ENCODE assay signal across 8 mouse cellular contexts in the genomic region with DNA sequence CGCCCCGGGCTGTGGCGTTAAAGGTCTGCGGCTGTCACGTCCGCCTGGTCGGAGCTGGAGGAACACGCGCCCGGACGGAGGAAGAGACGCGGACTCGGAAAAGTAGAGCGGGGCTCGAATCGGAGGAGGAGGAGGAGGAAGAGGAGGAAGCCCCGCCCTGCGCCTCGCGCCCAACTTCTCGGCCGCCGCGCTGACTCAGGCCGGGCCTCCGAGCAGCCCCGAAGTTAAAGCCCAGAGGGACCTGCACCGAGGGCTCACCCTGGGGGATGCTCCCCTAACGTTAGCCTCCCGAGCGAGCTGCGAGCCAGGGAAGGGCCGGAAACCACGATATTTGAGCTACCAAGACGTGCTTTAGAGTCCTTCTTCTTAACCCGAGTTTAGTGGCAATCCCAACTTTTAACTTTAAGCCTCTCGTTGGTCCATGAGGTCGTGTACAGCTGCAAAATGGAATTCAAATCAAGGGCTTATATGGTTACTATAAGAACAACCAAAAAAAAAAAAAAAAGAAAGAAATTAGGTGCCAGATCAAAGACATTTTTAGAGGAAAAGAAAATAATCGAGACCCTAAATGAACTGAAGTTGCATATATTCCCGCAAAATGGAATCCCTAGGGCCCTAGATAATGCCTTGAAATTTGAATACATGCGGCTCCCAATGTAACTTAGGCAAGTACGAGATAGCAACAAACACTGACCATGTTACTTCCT. TPM values are rescaled to one million over a fixed set of nuclear protein-coding genes. Genes with fewer than 3 reads are reported as not detected.
DNase-seq lines count a peak whose midpoint lies in the region; ATAC-seq and TF ChIP-seq lines count a peak whose summit lies in the region.

TSS of gene Ecpas (minus strand) at position 121 of the 707 bp plus-strand sequence.

- peak; percentile 84 for DNase-seq in neural tube, embryonic 11.5 days (ENCODE audit: low spot score)
- DNase-seq in neural tube, embryonic 10.5 days (ENCODE audit: extremely low spot score, low spot score), result no peak
- peak; percentile 90 to 92 for DNase-seq in heart, adult 2 months
- peak; percentile 89 for DNase-seq in kidney, adult 2 months
- peak; percentile 84 to 88 for DNase-seq in spleen, postnatal 10 days (ENCODE audit: low spot score in 2 of 2)

- no peaks in the 10 kb centered on the region for H3K27me3 ChIP-seq in neural tube, embryonic 11.5 days (ENCODE audit: control insufficient read depth, insufficient read depth, low read length)
- H3K27me3 ChIP-seq in embryonic facial prominence, embryonic 13.5 days, result no peaks in the 10 kb centered on the region
- H3K27me3 ChIP-seq in heart, adult 2 months (ENCODE audit: control insufficient read depth, insufficient read depth, low read length), result no peaks in the 10 kb centered on the region
- H3K27me3 ChIP-seq in kidney, adult 2 months (replicated peaks; ENCODE audit: control insufficient read depth, insufficient read depth, low read length), result no peaks in the 10 kb centered on the region
- H3K27me3 ChIP-seq in limb, embryonic 12.5 days, result no peaks in the 10 kb centered on the region
- H3K27me3 ChIP-seq in midbrain, embryonic 13.5 days, result no peaks in the 10 kb centered on the region; the same call in 1 of the 2 replicates

- no peak for TF ChIP-seq EP300 in heart, adult 2 months (IDR thresholded peaks at IDR 0.05; ENCODE audit: insufficient read depth, low read depth, low read length)

- no peaks in the 10 kb centered on the region for H3K36me3 ChIP-seq in neural tube, embryonic 11.5 days (ENCODE audit: control insufficient read depth, insufficient read depth, low read length)
- no peaks in the 10 kb centered on the region for H3K36me3 ChIP-seq in embryonic facial prominence, embryonic 13.5 days
- H3K36me3 ChIP-seq in heart, adult 2 months (ENCODE audit: control insufficient read depth, insufficient read depth, low read length), result no peaks in the 10 kb centered on the region; the same call in 1 of the 2 replicates
- no peaks in the 10 kb centered on the region for H3K36me3 ChIP-seq in kidney, adult 2 months (ENCODE audit: control insufficient read depth, insufficient read depth, low read length)
- H3K36me3 ChIP-seq in limb, embryonic 12.5 days, result no peaks in the 10 kb centered on the region
- H3K36me3 ChIP-seq in midbrain, embryonic 13.5 days, result no peaks in the 10 kb centered on the region

- peak within 1 kb of the TSS; percentile 94 for H3K4me3 ChIP-seq in neural tube, embryonic 11.5 days (ENCODE audit: low read depth, low read length)
- H3K4me3 ChIP-seq in embryonic facial prominence, embryonic 13.5 days, result peak within 1 kb of the TSS; percentile 89
- H3K4me3 ChIP-seq in heart, adult 2 months, result peak within 1 kb of the TSS; percentile 83
- peak within 1 kb of the TSS; percentile 68 for H3K4me3 ChIP-seq in kidney, adult 2 months (ENCODE audit: insufficient read depth, low read depth, low read length)
- peak within 1 kb of the TSS; percentile 91 for H3K4me3 ChIP-seq in limb, embryonic 12.5 days (replicated peaks)
- peak within 1 kb of the TSS; percentile 92 for H3K4me3 ChIP-seq in midbrain, embryonic 13.5 days (replicated peaks)

- peak within 1 kb of the TSS; percentile 96 for H3K27ac ChIP-seq in neural tube, embryonic 11.5 days (ENCODE audit: low read depth, low read length)
- H3K27ac ChIP-seq in embryonic facial prominence, embryonic 13.5 days, result peak within 1 kb of the TSS; percentile 97
- peak within 1 kb of the TSS; percentile 95 for H3K27ac ChIP-seq in heart, adult 2 months
- H3K27ac ChIP-seq in kidney, adult 2 months (ENCODE audit: insufficient read depth, low read depth, low read length), result peak within 1 kb of the TSS; percentile 78
- peak within 1 kb of the TSS; percentile 99 for H3K27ac ChIP-seq in limb, embryonic 12.5 days
- H3K27ac ChIP-seq in midbrain, embryonic 13.5 days, result peak within 1 kb of the TSS; percentile 98

- TF ChIP-seq POLR2A in heart, adult 2 months (IDR thresholded peaks at IDR 0.05; ENCODE audit: insufficient read depth, low read depth, low read length), result peak; percentile 56; the same call in 1 of the 2 replicates
- peak; percentile 44 for TF ChIP-seq POLR2A in kidney, adult 2 months (IDR thresholded peaks at IDR 0.05; ENCODE audit: low read depth, low read length)

- H3K9me3 ChIP-seq in neural tube, embryonic 11.5 days (ENCODE audit: control insufficient read depth, low read length), result no peaks in the 10 kb centered on the region
- no peaks in the 10 kb centered on the region for H3K9me3 ChIP-seq in embryonic facial prominence, embryonic 13.5 days
- H3K9me3 ChIP-seq in limb, embryonic 12.5 days, result no peaks in the 10 kb centered on the region
- H3K9me3 ChIP-seq in midbrain, embryonic 13.5 days, result no peaks in the 10 kb centered on the region

- intact Hi-C loops in heart, adult 2 months (cut with DNase I), result loop anchor here (5.0 to 10.0 kb wide), 3 partner anchors 90 to 958 kb away; partner anchors contain the start of genes Gm20503 and Txn1

- peak within 1 kb of the TSS; percentile 95 for H3K9ac ChIP-seq in neural tube, embryonic 11.5 days (ENCODE audit: low read length)
- H3K9ac ChIP-seq in embryonic facial prominence, embryonic 13.5 days, result peak within 1 kb of the TSS; percentile 94
- peak within 1 kb of the TSS; percentile 95 for H3K9ac ChIP-seq in heart, adult 2 months (ENCODE audit: low read depth, low read length)
- peak within 1 kb of the TSS; percentile 97 for H3K9ac ChIP-seq in limb, embryonic 12.5 days (replicated peaks)
- peak within 1 kb of the TSS; percentile 94 for H3K9ac ChIP-seq in midbrain, embryonic 13.5 days (replicated peaks)

- no peaks in the 10 kb centered on the region; the same call in 1 of the 2 replicates for H3K4me1 ChIP-seq in neural tube, embryonic 11.5 days (ENCODE audit: control insufficient read depth, insufficient read depth, low read length)
- H3K4me1 ChIP-seq in embryonic facial prominence, embryonic 13.5 days, result peaks cover 14% of the 10 kb centered on the region
- H3K4me1 ChIP-seq in heart, adult 2 months (ENCODE audit: control insufficient read depth, insufficient read depth, low read length), result peaks cover 7% of the 10 kb centered on the region
- peaks cover 3% of the 10 kb centered on the region; the same call in 1 of the 2 replicates for H3K4me1 ChIP-seq in kidney, adult 2 months (ENCODE audit: control insufficient read depth, insufficient read depth, low read length)
- peaks cover 13% of the 10 kb centered on the region for H3K4me1 ChIP-seq in limb, embryonic 12.5 days (replicated peaks)
- peaks cover 19% of the 10 kb centered on the region for H3K4me1 ChIP-seq in midbrain, embryonic 13.5 days (replicated peaks)

- ATAC-seq in neural tube, embryonic 11.5 days (ENCODE audit: insufficient read depth, low FRiP score, low TSS enrichment), result peak; percentile 69
- ATAC-seq in embryonic facial prominence, embryonic 13.5 days (ENCODE audit: insufficient number of reproducible peaks, insufficient read depth, low FRiP score, low TSS enrichment, low read depth), result peak; percentile 71
- peak; percentile 70 for ATAC-seq in limb, embryonic 12.5 days (ENCODE audit: insufficient number of reproducible peaks, insufficient read depth, low FRiP score, low TSS enrichment, low read depth)
- ATAC-seq in midbrain, embryonic 13.5 days, result peak; percentile 60; the same call in 1 of the 2 replicates

- no peak for TF ChIP-seq CTCF in heart, adult 2 months (IDR thresholded peaks at IDR 0.05)
- no peak for TF ChIP-seq CTCF in kidney, adult 2 months (conservative IDR thresholded peaks at IDR 0.05; ENCODE audit: insufficient read depth, insufficient read length, low read depth, low read length)

- H3K4me2 ChIP-seq in neural tube, embryonic 11.5 days (ENCODE audit: low read depth), result peak within 1 kb of the TSS; percentile 68
- H3K4me2 ChIP-seq in embryonic facial prominence, embryonic 13.5 days, result peak within 1 kb of the TSS; percentile 68
- H3K4me2 ChIP-seq in limb, embryonic 12.5 days, result peak within 1 kb of the TSS; percentile 65
- peak within 1 kb of the TSS; percentile 77 for H3K4me2 ChIP-seq in midbrain, embryonic 13.5 days (replicated peaks)

- H3K79me2 ChIP-seq in heart, adult 2 months (replicated peaks; ENCODE audit: control insufficient read depth, insufficient read depth, low read length), result no peaks in the 10 kb centered on the region; the same call in 1 of the 2 replicates

- WGBS in neural tube, embryonic 11.5 days, result 4% methylated on average over 37 of the region's 43 CpGs
- 3% methylated on average over 43 of the region's 43 CpGs for WGBS in embryonic facial prominence, embryonic 13.5 days
- 3% methylated on average over 43 of the region's 43 CpGs for WGBS in heart, adult 2 months
- WGBS in kidney, adult 2 months, result 4% methylated on average over 43 of the region's 43 CpGs
- 5% methylated on average over 43 of the region's 43 CpGs for WGBS in limb, embryonic 12.5 days
- WGBS in midbrain, embryonic 13.5 days, result 3% methylated on average over 43 of the region's 43 CpGs

RNA-seq across cellular contexts. Expression of gene Ecpas, which starts in this region (rescaled TPM):
- polyA plus RNA-seq in neural tube, embryonic 11.5 days (2014; fragmentation: Nextera tagmentation; extraction: Ambion mirVana), result 36.9 and 47.7 TPM in 2 replicates
- 27.3 and 33.6 TPM in 2 replicates for polyA plus RNA-seq in embryonic facial prominence, embryonic 13.5 days (2015; fragmentation: Nextera tagmentation; extraction: Ambion mirVana)
- 100 to 1,000 TPM; 182 to 219 TPM for total RNA-seq in heart, adult 2 months (2021)
- 16.1 and 41.7 TPM in 2 replicates for polyA plus RNA-seq in heart, adult 2 months (2012; rRNA removed)
- polyA plus RNA-seq in kidney, adult 2 months (2012; rRNA removed), result 10.4 and 11.4 TPM in 2 replicates
- polyA plus RNA-seq in limb, embryonic 12.5 days (2016; fragmentation: Nextera tagmentation; extraction: Ambion mirVana), result 40.8 and 46.2 TPM in 2 replicates
- polyA plus RNA-seq in midbrain, embryonic 13.5 days (2015; fragmentation: Nextera tagmentation; extraction: Ambion mirVana), result 30.7 and 32.0 TPM in 2 replicates
